Mouse (Mus musculus) hematopoietic stem cell, adult 5-6 weeks (primary cell): ENCODE data around the gene Mast3. TPM values are rescaled to one million over a fixed set of nuclear protein-coding genes. Genes with fewer than 3 reads are reported as not detected.

Source experiments
- ATAC-seq, 2 experiments: fragments of 125-278 bp in 1 of 2; replicated peaks in 1 of 2; 2 replicates each; pipeline ENCODE4 v1.8.0; 2016 to 2017; ENCODE audit warnings: inconsistent platforms in 2 of 2, mild to moderate bottlenecking in 2 of 2, moderate number of reproducible peaks in 2 of 2, low read depth in 1 of 2, moderate TSS enrichment in 1 of 2; ENCODE audit not compliant: low FRiP score in 2 of 2, poor library complexity in 2 of 2, severe bottlenecking in 2 of 2, insufficient read depth in 1 of 2, low TSS enrichment in 1 of 2
- total RNA-seq: library from RNA; stranded (forward); fragments of 172-1452, 232-1000 nt; gene quantifications from 2 replicates; pipeline ENCODE4 v1.2.3, GENCODE M21; 2017

The Mast3 gene
- total RNA-seq, 1 experiment from 2014 or later, result 14.4 TPM

- no peak for ATAC-seq
Measured at GRCm38 (mm10) chr8:70758616-70759561, 46.0 kb downstream of the Mast3 start.

- ATAC-seq, result no peak
Measured at GRCm38 (mm10) chr8:70758308-70758615, 46.6 kb downstream of the Mast3 start.

- no peak for ATAC-seq
Measured at GRCm38 (mm10) chr8:70757523-70758307, 47.1 kb downstream of the Mast3 start.

- ATAC-seq, result no peak
Measured at GRCm38 (mm10) chr8:70756476-70757040, 48.3 kb downstream of the Mast3 start.

DNA sequence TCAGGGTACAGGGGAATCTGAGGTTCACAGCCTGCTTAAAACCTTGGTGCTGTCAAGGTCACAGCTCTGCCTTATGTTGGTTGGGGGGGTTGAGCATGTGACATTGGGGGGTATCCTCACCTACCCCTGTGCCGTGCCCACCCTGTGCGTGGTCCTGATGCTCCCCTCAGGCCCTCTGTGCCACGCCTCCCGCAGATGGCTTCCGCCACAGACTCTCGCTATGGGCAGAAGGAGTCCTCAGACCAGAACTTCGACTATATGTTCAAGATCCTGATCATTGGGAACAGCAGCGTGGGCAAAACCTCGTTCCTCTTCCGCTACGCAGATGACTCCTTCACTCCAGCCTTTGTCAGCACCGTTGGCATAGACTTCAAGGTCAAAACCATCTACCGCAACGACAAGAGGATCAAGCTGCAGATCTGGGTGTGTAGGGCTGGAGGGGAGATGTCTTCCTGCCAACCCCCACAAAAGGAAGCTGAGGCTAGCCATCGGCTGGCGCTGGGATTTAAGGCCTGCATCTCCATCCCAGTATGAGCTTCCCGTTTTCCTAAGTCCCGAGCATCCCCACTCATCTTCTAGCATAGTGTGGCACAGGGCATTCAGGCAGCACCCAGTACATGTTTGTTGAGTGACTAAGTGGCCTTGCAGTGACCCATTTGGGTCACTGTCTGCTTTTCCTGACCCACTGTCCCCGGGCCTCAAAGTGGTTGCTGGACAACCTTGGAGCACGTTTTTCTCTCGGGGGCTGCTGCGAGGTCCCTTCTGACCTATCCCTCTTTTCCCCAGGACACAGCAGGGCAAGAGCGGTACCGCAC lies 49.0 kb downstream of the Mast3 start:
- no peak for ATAC-seq

DNA sequence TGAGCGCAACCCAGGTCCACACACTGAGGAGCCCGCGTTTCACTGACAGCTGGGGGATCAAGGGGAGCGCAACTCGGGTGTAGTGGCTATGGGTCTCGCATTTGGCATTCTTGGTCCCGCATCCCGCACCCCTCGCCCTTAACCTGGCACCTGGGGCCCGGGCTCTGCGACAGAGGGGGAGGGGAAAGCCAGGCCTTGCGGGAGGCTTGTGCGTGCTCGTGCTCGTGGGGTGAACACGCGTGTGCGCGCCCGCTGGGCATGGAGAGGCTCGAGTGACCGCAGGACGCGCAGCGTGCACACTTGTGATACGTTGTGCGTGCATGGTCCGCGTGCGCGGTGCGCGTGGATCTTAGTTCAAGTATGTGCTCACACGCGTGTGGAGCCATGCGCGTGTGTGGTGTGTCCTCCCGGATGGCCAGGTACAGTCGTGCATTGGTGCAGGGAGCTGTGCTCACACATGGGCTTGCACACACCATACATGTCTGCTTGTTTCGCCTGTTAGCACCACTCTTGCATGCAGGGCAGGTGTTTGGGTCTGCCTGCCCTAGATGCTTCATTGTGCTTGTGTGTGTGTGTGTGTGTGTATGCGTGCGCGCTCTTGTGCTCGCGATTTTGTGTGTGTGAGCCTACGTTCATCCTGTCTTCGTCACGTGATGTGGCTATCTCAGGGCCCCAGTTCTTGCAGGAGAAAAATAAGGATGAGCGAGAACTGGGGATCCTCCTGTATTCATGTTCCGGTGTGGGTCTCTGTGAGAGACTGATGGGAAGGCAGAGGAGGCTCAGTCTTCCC lies 49.8 kb downstream of the Mast3 start:
- ATAC-seq, result no peak

DNA sequence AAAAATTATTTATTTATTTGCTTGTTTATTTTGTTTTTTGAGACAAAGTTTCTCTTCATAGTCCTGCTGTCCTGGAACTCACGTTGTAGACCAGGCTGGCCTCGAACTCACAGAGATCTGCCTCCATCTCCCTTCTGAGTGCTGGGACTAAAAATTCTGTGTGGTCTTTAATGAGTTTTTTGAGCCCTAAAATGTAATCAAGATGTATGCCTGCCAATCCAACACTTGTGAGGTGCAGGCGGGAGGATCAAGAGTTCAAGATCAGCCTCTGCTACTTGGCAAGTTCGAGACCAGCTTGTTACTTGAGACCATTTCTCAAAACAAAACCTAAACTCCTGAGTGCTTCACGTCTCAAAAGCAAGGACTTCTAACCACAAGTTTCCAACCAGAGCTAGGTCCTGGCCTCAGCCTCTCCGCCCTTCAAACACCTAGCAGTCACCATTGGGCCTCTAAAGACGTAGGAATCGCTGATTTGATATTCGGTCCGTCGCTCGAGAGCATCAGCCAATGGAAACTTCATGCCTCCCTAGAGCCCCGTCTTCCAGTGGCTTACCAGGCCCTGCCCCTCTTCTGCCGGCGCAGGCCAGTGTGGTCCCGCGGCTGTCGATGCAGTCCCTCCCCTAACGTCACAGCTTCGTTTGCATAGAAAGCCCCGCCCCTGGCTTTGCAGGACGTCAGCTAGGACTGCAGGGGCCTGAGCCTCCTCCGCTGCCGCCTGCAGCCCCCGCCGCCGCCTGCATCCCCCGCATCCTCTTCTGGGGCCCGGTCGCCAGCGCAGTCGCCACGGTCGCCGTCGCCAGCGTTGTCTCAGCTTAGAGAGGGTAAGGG lies 50.6 kb downstream of the Mast3 start, which contains the start of gene Rab3a:
TSS of gene Rab3a (plus strand) at position 637 of the 828 bp plus-strand sequence.
- ATAC-seq, result peak; percentile 97

DNA sequence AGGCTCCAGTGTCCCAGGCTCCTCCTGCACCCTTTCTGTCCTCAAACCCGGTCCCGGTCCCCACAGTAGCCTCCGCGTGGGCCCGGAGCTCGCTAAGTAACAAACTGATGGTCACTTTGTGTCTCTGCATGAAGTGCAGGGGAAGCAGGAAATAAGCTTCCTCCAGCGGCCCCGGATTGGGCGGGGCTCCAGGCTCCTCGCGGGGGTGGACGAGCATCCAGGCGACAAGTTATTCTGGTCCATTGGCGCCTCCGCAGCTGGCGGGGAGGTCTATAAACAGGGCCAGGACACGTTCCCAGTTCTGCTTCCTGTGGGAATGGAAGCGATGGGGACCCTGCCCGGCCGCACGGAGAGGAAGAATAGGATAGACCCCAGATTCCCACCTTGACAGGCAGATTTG lies 51.7 kb downstream of the Mast3 start:
- no peak for ATAC-seq

- no peak for ATAC-seq
Measured at GRCm38 (mm10) chr8:70752000-70752764, 52.7 kb downstream of the Mast3 start.

GRCm38 (mm10) chr8:70750128-70750680 lies 54.6 kb downstream of the Mast3 start:
- ATAC-seq, result no peak

DNA sequence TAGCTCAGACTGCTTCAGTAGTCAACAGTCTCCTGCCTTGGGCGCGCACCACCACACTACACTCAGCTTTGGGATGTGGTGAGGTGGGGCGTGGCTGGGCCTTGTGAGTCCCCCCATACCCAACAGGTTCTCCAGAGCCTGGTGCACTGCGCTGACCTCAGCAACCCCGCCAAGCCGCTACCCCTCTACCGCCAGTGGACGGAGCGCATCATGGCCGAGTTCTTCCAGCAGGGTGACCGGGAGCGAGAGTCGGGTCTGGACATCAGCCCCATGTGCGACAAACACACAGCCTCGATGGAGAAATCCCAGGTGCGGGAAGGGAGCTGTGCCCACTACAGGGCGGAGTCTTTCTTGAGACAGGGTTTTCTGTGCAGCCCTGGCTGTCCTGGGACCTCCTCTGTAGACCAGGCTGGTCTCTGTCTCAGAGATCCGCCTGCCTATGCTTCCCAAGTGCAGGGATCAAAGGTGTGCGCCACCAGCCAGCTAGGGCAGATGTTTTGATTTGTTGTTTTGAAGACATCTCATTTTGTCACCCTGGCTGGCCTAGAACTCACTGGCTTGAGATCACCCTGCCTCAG lies 55.7 kb downstream of the Mast3 start:
- no peak for ATAC-seq

DNA sequence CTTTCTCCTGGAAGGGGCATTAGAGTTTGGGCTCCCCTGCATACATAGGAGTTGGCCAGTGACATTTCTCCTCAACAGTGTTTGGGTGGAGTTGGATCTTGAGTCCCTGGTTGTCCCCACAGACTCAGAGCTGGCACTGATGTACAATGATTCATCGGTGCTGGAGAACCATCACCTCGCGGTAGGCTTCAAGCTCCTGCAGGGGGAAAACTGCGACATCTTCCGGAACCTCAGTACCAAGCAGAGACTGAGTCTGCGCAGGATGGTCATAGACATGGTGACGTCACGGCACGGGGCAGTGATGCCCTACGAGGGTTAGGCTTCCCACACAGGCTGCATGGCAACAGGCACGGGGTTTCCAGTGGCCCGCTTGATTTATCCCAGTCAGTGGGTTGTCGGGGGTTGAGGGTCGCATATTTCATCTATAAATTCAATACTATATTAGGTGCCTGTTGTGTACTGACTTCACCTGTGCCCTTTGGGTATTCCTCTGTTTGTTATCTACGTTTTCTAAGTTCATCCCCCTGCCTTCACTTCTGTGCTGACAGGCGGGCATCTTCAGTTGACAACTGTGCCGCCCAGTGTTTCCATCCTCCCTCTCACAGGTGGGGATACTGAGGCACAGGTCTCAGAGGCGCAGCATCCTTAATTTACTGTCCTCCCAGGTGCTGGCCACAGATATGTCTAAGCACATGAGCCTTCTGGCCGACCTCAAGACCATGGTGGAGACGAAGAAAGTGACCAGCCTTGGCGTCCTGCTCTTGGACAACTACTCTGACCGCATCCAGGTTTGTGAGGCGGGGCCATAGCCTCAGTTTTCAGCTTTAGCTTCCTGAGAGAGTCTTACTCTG lies 56.4 kb downstream of the Mast3 start:
- ATAC-seq, result no peak

DNA sequence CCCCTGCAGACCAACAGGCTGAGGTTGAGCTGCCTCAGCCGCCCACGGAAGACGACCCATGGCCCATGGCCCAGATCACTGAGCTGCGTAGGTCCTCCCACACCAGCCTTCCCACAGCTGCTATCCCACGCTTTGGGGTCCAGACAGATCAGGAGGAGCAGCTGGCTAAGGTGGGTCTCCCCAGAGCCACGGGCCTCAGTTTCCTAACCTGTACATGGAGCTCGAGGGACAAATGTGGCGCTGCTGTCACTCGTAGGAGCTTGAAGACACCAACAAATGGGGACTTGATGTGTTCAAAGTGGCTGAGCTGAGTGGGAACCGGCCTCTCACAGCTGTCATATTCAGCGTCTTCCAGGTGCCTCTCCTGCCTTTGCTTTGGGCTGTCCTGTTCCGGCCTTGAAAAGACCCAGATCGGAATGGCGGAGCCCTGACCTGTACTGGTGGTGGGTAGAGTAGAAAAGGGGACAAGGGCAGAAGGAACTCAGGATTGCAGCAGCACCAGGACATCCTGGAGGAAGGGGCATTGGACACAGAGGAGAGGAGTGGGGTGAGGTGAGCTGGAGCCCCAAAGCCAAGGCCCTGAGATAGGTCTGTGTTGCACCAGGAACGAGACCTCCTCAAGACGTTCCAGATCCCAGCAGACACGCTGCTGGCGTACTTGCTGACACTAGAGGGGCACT lies 57.5 kb downstream of the Mast3 start:
- no peak for ATAC-seq
